Mouse (Mus musculus) embryo, embryonic 10.5 days (tissue): ENCODE measurements around the gene Mtr.

Experiments used
- DNase-seq: peaks from one replicate; pipeline ENCODE4 v3.0.0-alpha.2; 2015; ENCODE audit warnings: low spot score

Gene Mtr

GRCm38 (mm10) chr13:12257391-12258380, at the start of gene Mtr:
Mtr (minus strand) TSS chr13:12258113.
- peak; percentile 98 for DNase-seq

GRCm38 (mm10) chr13:12307286-12307685, 49.4 kb upstream of the Mtr start:
- DNase-seq = no peak

- no peak for DNase-seq
These were observed 47.6 kb upstream of the Mtr start for GRCm38 (mm10) chr13:12305540-12305939.

- DNase-seq = no peak
These were observed 47.1 kb upstream of the Mtr start for GRCm38 (mm10) chr13:12304991-12305390.

GRCm38 (mm10) chr13:12297777-12298176, 39.9 kb upstream of the Mtr start:
- no peak for DNase-seq

- peak; percentile 60 for DNase-seq
These were observed 38.8 kb upstream of the Mtr start for GRCm38 (mm10) chr13:12296701-12297100.

GRCm38 (mm10) chr13:12293810-12294209, 35.9 kb upstream of the Mtr start:
- peak; percentile 18 for DNase-seq

GRCm38 (mm10) chr13:12290700-12291099, 32.8 kb upstream of the Mtr start:
- DNase-seq = no peak

GRCm38 (mm10) chr13:12284528-12284927, 26.6 kb upstream of the Mtr start:
- no peak for DNase-seq

GRCm38 (mm10) chr13:12283826-12284225, 25.9 kb upstream of the Mtr start:
- DNase-seq = no peak

GRCm38 (mm10) chr13:12274721-12275120, 16.8 kb upstream of the Mtr start:
- no peak for DNase-seq

- DNase-seq = no peak
These were observed 16.3 kb upstream of the Mtr start for GRCm38 (mm10) chr13:12274220-12274619.

- peak; percentile 74 for DNase-seq
These were observed 15.0 kb upstream of the Mtr start for GRCm38 (mm10) chr13:12272953-12273352.

- DNase-seq = no peak
These were observed 10.1 kb upstream of the Mtr start for GRCm38 (mm10) chr13:12267971-12268370.

GRCm38 (mm10) chr13:12267097-12267496, 9.2 kb upstream of the Mtr start:
- peak; percentile 14 for DNase-seq

GRCm38 (mm10) chr13:12263996-12264395, 6.1 kb upstream of the Mtr start:
- no peak for DNase-seq

GRCm38 (mm10) chr13:12261505-12261904, 3.6 kb upstream of the Mtr start:
- no peak for DNase-seq

- DNase-seq = peak; percentile 50
These were observed 982 bp downstream of the Mtr start for GRCm38 (mm10) chr13:12256871-12257390.

GRCm38 (mm10) chr13:12255911-12256705, 1.8 kb downstream of the Mtr start:
- peak; percentile 9 for DNase-seq

GRCm38 (mm10) chr13:12250496-12250895, 7.4 kb downstream of the Mtr start:
- no peak for DNase-seq

- no peak for DNase-seq
These were observed 8.6 kb downstream of the Mtr start for GRCm38 (mm10) chr13:12249195-12249898.

GRCm38 (mm10) chr13:12245938-12246337, 12.0 kb downstream of the Mtr start:
- no peak for DNase-seq
